Mouse (Mus musculus): ENCODE measurements around the gene Hmgb2.
A peak's percentile ranks its signal among the peaks of the same experiment; 100 is the strongest.
"Not testable (repeated sequence)": the region's sequence is repeated elsewhere in the genome, so short reads cannot be mapped to it uniquely, and the experiment has no call there.

Hmgb2 gene

GRCm38 (mm10) chr8:57511316-57512118, at the start of gene Hmgb2:
Gene Hmgb2, plus strand, starts transcription at chr8:57511907.
- peak; percentile 100 for DNase-seq (ENCODE audit: extremely low spot score, low spot score)

- no peak for DNase-seq (ENCODE audit: extremely low spot score, low spot score)
These were observed 48.9 kb upstream of the Hmgb2 start for GRCm38 (mm10) chr8:57462839-57463238.

- DNase-seq (ENCODE audit: extremely low spot score, low spot score), result no peak
These were observed 48.0 kb upstream of the Hmgb2 start for GRCm38 (mm10) chr8:57463757-57464156.

- DNase-seq (ENCODE audit: extremely low spot score, low spot score), result no peak
These were observed 43.1 kb upstream of the Hmgb2 start for GRCm38 (mm10) chr8:57468624-57469023.

- no peak for DNase-seq (ENCODE audit: extremely low spot score, low spot score)
These were observed 40.8 kb upstream of the Hmgb2 start for GRCm38 (mm10) chr8:57470863-57471262.

- no peak for DNase-seq (ENCODE audit: extremely low spot score, low spot score)
These were observed 38.0 kb upstream of the Hmgb2 start for GRCm38 (mm10) chr8:57473751-57474150.

- no peak for DNase-seq (ENCODE audit: extremely low spot score, low spot score)
These were observed 33.3 kb upstream of the Hmgb2 start for GRCm38 (mm10) chr8:57478406-57478805.

GRCm38 (mm10) chr8:57479700-57480099, 32.0 kb upstream of the Hmgb2 start:
- DNase-seq (ENCODE audit: extremely low spot score, low spot score), result no peak

GRCm38 (mm10) chr8:57480606-57481005, 31.1 kb upstream of the Hmgb2 start:
- no peak for DNase-seq (ENCODE audit: extremely low spot score, low spot score)

- DNase-seq (ENCODE audit: extremely low spot score, low spot score), result peak; percentile 84
These were observed 24.9 kb upstream of the Hmgb2 start for GRCm38 (mm10) chr8:57486491-57487440.

GRCm38 (mm10) chr8:57487441-57488155, 24.1 kb upstream of the Hmgb2 start, which contains the start of gene Sap30:
Gene Sap30, minus strand, starts transcription at chr8:57487860.
- peak; percentile 99 for DNase-seq (ENCODE audit: extremely low spot score, low spot score)

- DNase-seq (ENCODE audit: extremely low spot score, low spot score), result peak; percentile 72
These were observed 23.4 kb upstream of the Hmgb2 start for GRCm38 (mm10) chr8:57488312-57488765.

GRCm38 (mm10) chr8:57489366-57489765, 22.3 kb upstream of the Hmgb2 start:
- no peak for DNase-seq (ENCODE audit: extremely low spot score, low spot score)

GRCm38 (mm10) chr8:57489896-57490295, 21.8 kb upstream of the Hmgb2 start:
- DNase-seq (ENCODE audit: extremely low spot score, low spot score), result no peak

GRCm38 (mm10) chr8:57491873-57492272, 19.8 kb upstream of the Hmgb2 start:
- DNase-seq (ENCODE audit: extremely low spot score, low spot score), result no peak

- DNase-seq (ENCODE audit: extremely low spot score, low spot score), result no peak
These were observed 13.2 kb upstream of the Hmgb2 start for GRCm38 (mm10) chr8:57498494-57498846.

- peak; percentile 17 for DNase-seq (ENCODE audit: extremely low spot score, low spot score)
These were observed 12.7 kb upstream of the Hmgb2 start for GRCm38 (mm10) chr8:57498847-57499511.

- DNase-seq (ENCODE audit: extremely low spot score, low spot score), result peak; percentile 79
These were observed 8.1 kb upstream of the Hmgb2 start for GRCm38 (mm10) chr8:57503641-57504040.

GRCm38 (mm10) chr8:57505500-57505899, 6.2 kb upstream of the Hmgb2 start:
- not testable (repeated sequence) for DNase-seq (ENCODE audit: extremely low spot score, low spot score)

GRCm38 (mm10) chr8:57507556-57508063, 4.1 kb upstream of the Hmgb2 start:
- DNase-seq (ENCODE audit: extremely low spot score, low spot score), result peak; percentile 11

GRCm38 (mm10) chr8:57508657-57509056, 3.0 kb upstream of the Hmgb2 start:
- DNase-seq (ENCODE audit: extremely low spot score, low spot score), result peak; percentile 4
